Mouse (Mus musculus) heart, postnatal 0 days (tissue): ENCODE measurements around the gene Abcf1.
"Not testable (repeated sequence)": the region's sequence is repeated elsewhere in the genome, so short reads cannot be mapped to it uniquely, and the experiment has no call there.

ENCODE experiments used
- CTCF ChIP-seq: IDR thresholded peaks from 2 replicates; pipeline ENCODE4 v1.5.1; 2016; ENCODE audit warnings: antibody characterized with exemption, control low read depth, low read depth
- EP300 ChIP-seq: IDR thresholded peaks from 2 replicates; pipeline ENCODE4 v1.6.1; 2016; ENCODE audit warnings: antibody characterized with exemption, low read depth

DNA sequence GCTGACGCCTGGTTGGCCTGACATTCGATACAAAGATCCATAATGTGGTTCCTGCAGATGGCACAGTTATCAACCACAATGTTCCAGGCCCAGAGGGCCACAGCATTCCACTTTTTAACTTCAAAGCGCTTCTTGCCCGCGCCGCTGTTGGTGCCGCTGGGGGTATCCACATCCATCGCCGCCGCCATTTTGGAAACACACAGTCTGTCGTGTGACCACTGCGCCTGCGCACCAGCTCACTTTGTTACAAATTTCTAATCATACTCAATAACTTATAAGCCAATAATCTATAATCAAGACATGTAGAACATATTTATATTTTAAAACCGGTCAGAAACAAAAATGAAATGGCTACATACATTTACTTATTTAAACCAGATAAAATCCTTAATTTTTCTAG, 33.8 kb downstream of the Abcf1 start:
- not testable (repeated sequence) for TF ChIP-seq CTCF, EP300
